ENCODE assay signal across 13 mouse cellular contexts in the genomic region with DNA sequence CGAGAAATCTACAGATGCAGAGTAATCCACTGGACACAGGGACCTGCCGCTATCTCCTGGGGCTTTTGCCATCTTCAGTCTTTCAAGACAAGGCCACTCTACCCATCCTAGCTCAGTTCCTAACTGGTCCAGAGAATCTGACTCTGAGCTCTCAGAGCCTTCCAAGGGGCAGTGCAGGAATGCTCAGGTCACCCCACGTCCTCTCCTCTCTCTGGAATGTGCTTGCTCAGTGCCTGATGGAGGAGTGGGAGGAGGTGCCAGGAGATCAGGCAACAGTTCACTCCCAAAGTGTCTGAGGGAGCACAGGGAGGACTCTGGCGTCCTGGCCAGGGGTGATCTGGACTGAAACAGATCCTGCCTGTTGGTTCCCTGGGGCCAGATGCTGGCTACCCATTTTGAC. TPM values are rescaled to one million over a fixed set of nuclear protein-coding genes. Genes with fewer than 3 reads are reported as not detected.
"Had no signal": no experiment of that assay in that cellular context is flagged by ENCODE, and none has a peak within 500 bp of the region (broad histone marks: within the 10 kb centered on the region; RNA-seq: fewer than 3 reads in every experiment).

No protein-coding gene starts in this region.

- H3K4me2 ChIP-seq: intestine, embryonic 15.5 days; limb, embryonic 15.5 days; liver, embryonic 13.5 days; midbrain, embryonic 13.5 days; stomach, embryonic 15.5 days had no signal

- DNase-seq: layer of hippocampus, adult 9-11 months; layer of hippocampus, postnatal 36 days; liver, embryonic 13.5 days; liver, postnatal 0 days; lung, postnatal 36 days; right cerebral cortex, postnatal 14 days; thymus, adult 2 months; thymus, postnatal 25 days had no signal

- H3K9me3 ChIP-seq: intestine, embryonic 15.5 days; limb, embryonic 15.5 days; liver, embryonic 13.5 days; midbrain, embryonic 13.5 days; stomach, embryonic 15.5 days had no signal

- H3K4me3 ChIP-seq: intestine, embryonic 15.5 days; limb, embryonic 15.5 days; liver, embryonic 13.5 days; midbrain, embryonic 13.5 days; stomach, embryonic 15.5 days had no signal

- ATAC-seq: intestine, embryonic 15.5 days; liver, postnatal 0 days; midbrain, embryonic 13.5 days had no signal

- H3K27ac ChIP-seq: intestine, embryonic 15.5 days; limb, embryonic 15.5 days; liver, embryonic 13.5 days; midbrain, embryonic 13.5 days; stomach, embryonic 15.5 days had no signal

- H3K27me3 ChIP-seq: limb, embryonic 15.5 days; midbrain, embryonic 13.5 days; stomach, embryonic 15.5 days had no signal

- H3K9ac ChIP-seq: intestine, embryonic 15.5 days; limb, embryonic 15.5 days; liver, embryonic 13.5 days; liver, postnatal 0 days; midbrain, embryonic 13.5 days; stomach, embryonic 15.5 days had no signal

- H3K4me1 ChIP-seq: intestine, embryonic 15.5 days; limb, embryonic 15.5 days; liver, embryonic 13.5 days; midbrain, embryonic 13.5 days; stomach, embryonic 15.5 days had no signal

- H3K36me3 ChIP-seq: intestine, embryonic 15.5 days; limb, embryonic 15.5 days; liver, embryonic 13.5 days; midbrain, embryonic 13.5 days; stomach, embryonic 15.5 days had no signal

RNA-seq across cellular contexts. Expression of gene Adra2c, which starts 45.0 kb away (rescaled TPM):
- polyA plus RNA-seq: limb, embryonic 11.5 days; limb, embryonic 15.5 days; liver, embryonic 13.5 days; liver, postnatal 0 days had no signal
